Mouse (Mus musculus): ENCODE data around the gene Slc30a7.
"Not testable (repeated sequence)": the region's sequence is repeated elsewhere in the genome, so short reads cannot be mapped to it uniquely, and the experiment has no call there.

Gene Slc30a7

GRCm38 (mm10) chr3:115949220-115949920, 57.8 kb downstream of the Slc30a7 start:
- DNase-seq (ENCODE audit: low read depth) = peak; percentile 34

GRCm38 (mm10) chr3:115946272-115946671, 60.9 kb downstream of the Slc30a7 start:
- DNase-seq (ENCODE audit: low read depth) = no peak

- DNase-seq (ENCODE audit: low read depth) = no peak
Observed at GRCm38 (mm10) chr3:115944376-115944775, 62.8 kb downstream of the Slc30a7 start.

GRCm38 (mm10) chr3:115941464-115941863, 65.7 kb downstream of the Slc30a7 start:
- DNase-seq (ENCODE audit: low read depth) = no peak

- no peak for DNase-seq (ENCODE audit: low read depth)
Observed at GRCm38 (mm10) chr3:115940510-115940909, 66.7 kb downstream of the Slc30a7 start.

GRCm38 (mm10) chr3:115937807-115938206, 69.4 kb downstream of the Slc30a7 start:
- DNase-seq (ENCODE audit: low read depth) = no peak

GRCm38 (mm10) chr3:115936734-115937599, 70.2 kb downstream of the Slc30a7 start:
- peak; percentile 71 for DNase-seq (ENCODE audit: low read depth)

- DNase-seq (ENCODE audit: low read depth) = no peak
Observed at GRCm38 (mm10) chr3:115933293-115934186, 73.7 kb downstream of the Slc30a7 start.

GRCm38 (mm10) chr3:115931701-115932100, 75.5 kb downstream of the Slc30a7 start:
- DNase-seq (ENCODE audit: low read depth) = no peak

- no peak for DNase-seq (ENCODE audit: low read depth)
Observed at GRCm38 (mm10) chr3:115926531-115926930, 80.7 kb downstream of the Slc30a7 start.

GRCm38 (mm10) chr3:115924401-115925190, 82.6 kb downstream of the Slc30a7 start:
- DNase-seq (ENCODE audit: low read depth) = no peak

GRCm38 (mm10) chr3:115907406-115907805, 99.8 kb downstream of the Slc30a7 start:
- not testable (repeated sequence) for DNase-seq (ENCODE audit: low read depth)

- no peak for DNase-seq (ENCODE audit: low read depth)
Observed at GRCm38 (mm10) chr3:115905567-115905966, 101.6 kb downstream of the Slc30a7 start.

- DNase-seq (ENCODE audit: low read depth) = peak; percentile 21
Observed at GRCm38 (mm10) chr3:115905067-115905466, 102.1 kb downstream of the Slc30a7 start.

GRCm38 (mm10) chr3:115902301-115902956, 104.8 kb downstream of the Slc30a7 start:
- no peak for DNase-seq (ENCODE audit: low read depth)

GRCm38 (mm10) chr3:115898354-115898948, 108.8 kb downstream of the Slc30a7 start:
- no peak for DNase-seq (ENCODE audit: low read depth)

GRCm38 (mm10) chr3:115893166-115893565, 114.0 kb downstream of the Slc30a7 start:
- DNase-seq (ENCODE audit: low read depth) = no peak

- DNase-seq (ENCODE audit: low read depth) = no peak
Observed at GRCm38 (mm10) chr3:115892341-115892740, 114.9 kb downstream of the Slc30a7 start.
